12 mouse cellular contexts compared by ENCODE assay signal in genomic region chr5:111931733-111932132, GRCm38 (mm10).
DNase-seq lines count a peak whose midpoint lies in the region; TF ChIP-seq lines count a peak whose summit lies in the region.
"Had no signal": no experiment of that assay in that cellular context is flagged by ENCODE, and none has a peak within 500 bp of the region (broad histone marks: within the 10 kb centered on the region; RNA-seq: fewer than 3 reads in every experiment).

No protein-coding gene starts in this region.

- H3K4me1 ChIP-seq in small intestine, adult 2 months (ENCODE audit: control insufficient read depth, insufficient read depth, insufficient read length, low read length): no peaks in the 10 kb centered on the region

- TF ChIP-seq POLR2A in small intestine, adult 2 months (IDR thresholded peaks at IDR 0.05; ENCODE audit: low read depth, low read length): no peak

- peak; percentile 61 for TF ChIP-seq CTCF in left cerebral cortex, adult 2 months (IDR thresholded peaks at IDR 0.05)
- TF ChIP-seq CTCF in small intestine, adult 2 months (IDR thresholded peaks at IDR 0.05; ENCODE audit: extremely low read depth, insufficient read length, insufficient replicate concordance, low read depth, low read length): peak; percentile 44; the same call in 1 of the 2 replicates

- peak; percentile 19 for DNase-seq in adrenal gland, postnatal 14 days
- no peak for DNase-seq in adrenal gland, postnatal 25 days
- DNase-seq in left cerebral cortex, adult 2 months (ENCODE audit: extremely low spot score in 1 of 2, low spot score in 2 of 2): peak in 1 of 2 experiments; percentile 20
- DNase-seq in left cerebral cortex, postnatal 14 days (ENCODE audit: low spot score in 2 of 2): no peak
- DNase-seq in R1 (ENCODE audit: low read depth, low spot score): peak; percentile 33
- no peak for DNase-seq in heart, postnatal 4 days
- DNase-seq in cerebellum, postnatal 4 days (ENCODE audit: low spot score in 2 of 2): no peak
- DNase-seq: kidney, adult 11 months; right cerebral cortex, postnatal 4 days had no signal

- no peak overlapping the region for H3K4me3 ChIP-seq in left cerebral cortex, adult 2 months
- no peak overlapping the region for H3K4me3 ChIP-seq in small intestine, adult 2 months (ENCODE audit: low read depth, low read length)
- H3K4me3 ChIP-seq: forebrain, embryonic 12.5 days; heart, embryonic 10.5 days had no signal

- no peak overlapping the region for H3K27ac ChIP-seq in left cerebral cortex, adult 2 months
- H3K27ac ChIP-seq in small intestine, adult 2 months (ENCODE audit: insufficient read depth, low read depth, low read length): no peak overlapping the region
- H3K27ac ChIP-seq: forebrain, embryonic 12.5 days; heart, embryonic 10.5 days had no signal

- intact Hi-C loops in left cerebral cortex, adult 2 months (cut with DNase I): loop anchor here (2.0 kb wide), 1 partner anchor 221 kb away; no protein-coding TSS in a partner anchor
- intact Hi-C loops in left cerebral cortex, postnatal 14 days (cut with DNase I): no loop called here

- 70% methylated on average over 3 of the region's 3 CpGs for WGBS in small intestine, adult 2 months

- H3K36me3 ChIP-seq in small intestine, adult 2 months (ENCODE audit: control insufficient read depth, insufficient read depth, low read length): no peaks in the 10 kb centered on the region
- H3K36me3 ChIP-seq: forebrain, embryonic 12.5 days; heart, embryonic 10.5 days had no signal

- no peaks in the 10 kb centered on the region for H3K27me3 ChIP-seq in small intestine, adult 2 months (ENCODE audit: control insufficient read depth, insufficient read depth, low read length)

Comparison
In these comparisons a context has a peak if more than half of its experiments do, and no peak if none do; other contexts are left out.
1. DNase-seq: peak in adrenal gland, postnatal 14 days (single experiment) and R1 (single experiment); none in adrenal gland, postnatal 25 days (single experiment), left cerebral cortex, postnatal 14 days (0 of 2), heart, postnatal 4 days (single experiment) and cerebellum, postnatal 4 days (0 of 2).